Mouse (Mus musculus): ENCODE results near the gene Pcsk2. TPM values are rescaled to one million over a fixed set of nuclear protein-coding genes. Genes with fewer than 3 reads are reported as not detected.

The Pcsk2 gene
- polyA plus RNA-seq, 1 experiment from 2014 or later: 0.92 TPM

- no peak overlapping the region for H3K9ac ChIP-seq (ENCODE audit: low read depth, low read length)
- no peak for TF ChIP-seq CTCF (IDR thresholded peaks at IDR 0.05; ENCODE audit: low read depth)
- no peaks in the 10 kb centered on the region for H3K36me3 ChIP-seq (ENCODE audit: insufficient read depth, low read length)
- DNase-seq (ENCODE audit: low spot score): no peak
- no peaks in the 10 kb centered on the region for H3K4me1 ChIP-seq (replicated peaks; ENCODE audit: insufficient read depth, low read length)
- H3K4me3 ChIP-seq (replicated peaks; ENCODE audit: low read depth, low read length): no peak overlapping the region
- no peak for ATAC-seq (replicated peaks; ENCODE audit: low FRiP score, low read depth)
- no peak overlapping the region for H3K27ac ChIP-seq
- H3K9me3 ChIP-seq (replicated peaks; ENCODE audit: low read length): no peaks in the 10 kb centered on the region
- WGBS: 83% methylated on average over 5 of the region's 5 CpGs
- no peaks in the 10 kb centered on the region for H3K27me3 ChIP-seq (ENCODE audit: insufficient read depth, low read length)
- H3K4me2 ChIP-seq (ENCODE audit: low read length): no peak overlapping the region
These were observed 120.8 kb downstream of the Pcsk2 start for GRCm38 (mm10) chr2:143666785-143667184.

- no peak for ATAC-seq (replicated peaks; ENCODE audit: low FRiP score, low read depth)
These were observed 131.9 kb downstream of the Pcsk2 start for GRCm38 (mm10) chr2:143677869-143678268.

GRCm38 (mm10) chr2:143679513-143679912 is 133.6 kb downstream of the Pcsk2 start:
- WGBS: 67% methylated on average over 2 of the region's 2 CpGs
- Histone ChIP-seq H3K4me2 (ENCODE audit: low read length) (no peak overlapping the region), H3K4me3 (replicated peaks; ENCODE audit: low read depth, low read length) (no peak overlapping the region), H3K4me1 (replicated peaks; ENCODE audit: insufficient read depth, low read length) (no peaks in the 10 kb centered on the region; the same call in 1 of the 2 replicates), H3K9ac (ENCODE audit: low read depth, low read length) (no peak overlapping the region), H3K27ac (no peak overlapping the region), H3K9me3 (replicated peaks; ENCODE audit: low read length) (no peaks in the 10 kb centered on the region), H3K27me3 (ENCODE audit: insufficient read depth, low read length) (no peaks in the 10 kb centered on the region), H3K36me3 (ENCODE audit: insufficient read depth, low read length) (no peaks in the 10 kb centered on the region)
- no peak for ATAC-seq (replicated peaks; ENCODE audit: low FRiP score, low read depth)
- no peak for TF ChIP-seq CTCF (IDR thresholded peaks at IDR 0.05; ENCODE audit: low read depth)
- no peak for DNase-seq (ENCODE audit: low spot score)

More at GRCm38 (mm10) chr2:143677869-143678268, 131.9 kb downstream of the Pcsk2 start:
- Histone ChIP-seq H3K36me3 (ENCODE audit: insufficient read depth, low read length) (no peaks in the 10 kb centered on the region), H3K27me3 (ENCODE audit: insufficient read depth, low read length) (no peaks in the 10 kb centered on the region), H3K4me1 (replicated peaks; ENCODE audit: insufficient read depth, low read length) (no peaks in the 10 kb centered on the region; the same call in 1 of the 2 replicates), H3K4me3 (replicated peaks; ENCODE audit: low read depth, low read length) (no peak overlapping the region), H3K4me2 (ENCODE audit: low read length) (no peak overlapping the region), H3K9me3 (replicated peaks; ENCODE audit: low read length) (no peaks in the 10 kb centered on the region), H3K27ac (no peak overlapping the region), H3K9ac (ENCODE audit: low read depth, low read length) (no peak overlapping the region)
- no peak for DNase-seq (ENCODE audit: low spot score)
- no peak for TF ChIP-seq CTCF (IDR thresholded peaks at IDR 0.05; ENCODE audit: low read depth)
- 93% methylated on average over 4 of the region's 4 CpGs for WGBS

GRCm38 (mm10) chr2:143681873-143682555 is 136.1 kb downstream of the Pcsk2 start:
- DNase-seq (ENCODE audit: low spot score): peak; percentile 38
- no peaks in the 10 kb centered on the region; the same call in 1 of the 2 replicates for H3K4me1 ChIP-seq (replicated peaks; ENCODE audit: insufficient read depth, low read length)
- 61% methylated on average over 8 of the region's 8 CpGs for WGBS
- H3K4me2 ChIP-seq (ENCODE audit: low read length): no peak overlapping the region
- peak; percentile 81 for ATAC-seq (replicated peaks; ENCODE audit: low FRiP score, low read depth)
- H3K9ac ChIP-seq (ENCODE audit: low read depth, low read length): no peak overlapping the region
- H3K27me3 ChIP-seq (ENCODE audit: insufficient read depth, low read length): no peaks in the 10 kb centered on the region
- H3K4me3 ChIP-seq (replicated peaks; ENCODE audit: low read depth, low read length): no peak overlapping the region
- peak overlapping the region; percentile 34; the same call in 1 of the 2 replicates for H3K27ac ChIP-seq
- H3K9me3 ChIP-seq (replicated peaks; ENCODE audit: low read length): no peaks in the 10 kb centered on the region
- no peaks in the 10 kb centered on the region for H3K36me3 ChIP-seq (ENCODE audit: insufficient read depth, low read length)
- no peak for TF ChIP-seq CTCF (IDR thresholded peaks at IDR 0.05; ENCODE audit: low read depth)

GRCm38 (mm10) chr2:143683513-143683912 is 137.6 kb downstream of the Pcsk2 start:
- Histone ChIP-seq H3K36me3 (ENCODE audit: insufficient read depth, low read length) (no peaks in the 10 kb centered on the region), H3K27me3 (ENCODE audit: insufficient read depth, low read length) (no peaks in the 10 kb centered on the region), H3K4me3 (replicated peaks; ENCODE audit: low read depth, low read length) (no peak overlapping the region), H3K9ac (ENCODE audit: low read depth, low read length) (no peak overlapping the region), H3K9me3 (replicated peaks; ENCODE audit: low read length) (no peaks in the 10 kb centered on the region), H3K4me1 (replicated peaks; ENCODE audit: insufficient read depth, low read length) (no peaks in the 10 kb centered on the region; the same call in 1 of the 2 replicates), H3K27ac (no peak overlapping the region), H3K4me2 (ENCODE audit: low read length) (no peak overlapping the region)
- 89% methylated on average over 2 of the region's 2 CpGs for WGBS
- no peak for ATAC-seq (replicated peaks; ENCODE audit: low FRiP score, low read depth)
- no peak for TF ChIP-seq CTCF (IDR thresholded peaks at IDR 0.05; ENCODE audit: low read depth)
- DNase-seq (ENCODE audit: low spot score): no peak

- Histone ChIP-seq H3K9ac (ENCODE audit: low read depth, low read length) (no peak overlapping the region), H3K27ac (no peak overlapping the region), H3K4me2 (ENCODE audit: low read length) (no peak overlapping the region), H3K4me1 (replicated peaks; ENCODE audit: insufficient read depth, low read length) (no peaks in the 10 kb centered on the region), H3K27me3 (ENCODE audit: insufficient read depth, low read length) (no peaks in the 10 kb centered on the region), H3K9me3 (replicated peaks; ENCODE audit: low read length) (no peaks in the 10 kb centered on the region), H3K4me3 (replicated peaks; ENCODE audit: low read depth, low read length) (no peak overlapping the region), H3K36me3 (ENCODE audit: insufficient read depth, low read length) (no peaks in the 10 kb centered on the region)
- 60% methylated on average over 3 of the region's 3 CpGs for WGBS
- DNase-seq (ENCODE audit: low spot score) (no peak), ATAC-seq (replicated peaks; ENCODE audit: low FRiP score, low read depth) (no peak)
- TF ChIP-seq CTCF (IDR thresholded peaks at IDR 0.05; ENCODE audit: low read depth): no peak
These were observed 145.3 kb downstream of the Pcsk2 start for GRCm38 (mm10) chr2:143691244-143691643.
